Comparison of ENCODE assay signal across 9 mouse cellular contexts in the genomic region with DNA sequence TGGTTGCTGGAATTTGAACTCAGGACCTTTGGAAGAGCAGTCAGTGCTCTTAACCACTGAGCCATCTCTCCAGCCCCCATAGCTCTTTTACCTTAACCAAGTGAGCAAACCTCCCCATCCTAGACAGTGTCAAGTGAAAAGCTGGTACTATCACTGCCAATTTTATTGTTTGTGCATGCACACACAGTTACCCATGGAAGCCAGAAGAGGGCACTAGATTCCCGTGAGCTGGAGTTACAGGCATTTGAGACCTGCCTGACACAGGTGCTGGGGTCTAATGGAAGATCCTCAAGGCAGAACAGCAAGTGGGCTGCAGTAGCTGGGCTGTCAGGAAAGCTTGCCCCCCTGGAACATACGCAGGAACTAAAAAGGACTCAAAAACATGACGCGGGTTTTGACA. TPM values are rescaled to one million over a fixed set of nuclear protein-coding genes. Genes with fewer than 3 reads are reported as not detected.
DNase-seq lines count a peak whose midpoint lies in the region.
"Had no signal": no experiment of that assay in that cellular context is flagged by ENCODE, and none has a peak within 500 bp of the region (broad histone marks: within the 10 kb centered on the region; RNA-seq: fewer than 3 reads in every experiment).

No protein-coding gene starts in this region.

- peak; percentile 57 for DNase-seq in embryo, embryonic 10.5 days (ENCODE audit: low spot score)
- no peak for DNase-seq in embryo, embryonic 11 days
- peak; percentile 11 for DNase-seq in kidney, postnatal 10 days
- no peak for DNase-seq in kidney, postnatal 14 days
- DNase-seq in thymus, postnatal 0 days (ENCODE audit: low spot score), result peak; percentile 14
- no peak for DNase-seq in thymus, postnatal 10 days (ENCODE audit: low spot score in 2 of 2)
- DNase-seq in yolk sac, embryonic 10.5 days (ENCODE audit: low spot score), result peak; percentile 19
- DNase-seq in spleen, postnatal 36 days (ENCODE audit: low spot score in 2 of 2), result no peak
- DNase-seq: spleen, adult 18-20 months had no signal

RNA-seq across cellular contexts. Expression of gene Tbx20, which starts 13.6 kb away (rescaled TPM):
- polyA plus RNA-seq in thymus, postnatal 0 days (2015; fragmentation: Nextera tagmentation; extraction: Ambion mirVana), result not detected in 2 replicates

Comparison
In these comparisons a context has a peak if more than half of its experiments do, and no peak if none do; other contexts are left out.
1. DNase-seq: peak in embryo, embryonic 10.5 days (single experiment), kidney, postnatal 10 days (single experiment), thymus, postnatal 0 days (single experiment) and yolk sac, embryonic 10.5 days (single experiment); none in embryo, embryonic 11 days (single experiment), kidney, postnatal 14 days (single experiment), thymus, postnatal 10 days (0 of 2) and spleen, postnatal 36 days (0 of 2).